Mouse (Mus musculus): ENCODE data around the gene Prok2. TPM values are rescaled to one million over a fixed set of nuclear protein-coding genes. Genes with fewer than 3 reads are reported as not detected.
A peak's percentile ranks its signal among the peaks of the same experiment; 100 is the strongest.

The Prok2 gene
- total RNA-seq, 2 experiments from 2014 or later = not detected

DNA sequence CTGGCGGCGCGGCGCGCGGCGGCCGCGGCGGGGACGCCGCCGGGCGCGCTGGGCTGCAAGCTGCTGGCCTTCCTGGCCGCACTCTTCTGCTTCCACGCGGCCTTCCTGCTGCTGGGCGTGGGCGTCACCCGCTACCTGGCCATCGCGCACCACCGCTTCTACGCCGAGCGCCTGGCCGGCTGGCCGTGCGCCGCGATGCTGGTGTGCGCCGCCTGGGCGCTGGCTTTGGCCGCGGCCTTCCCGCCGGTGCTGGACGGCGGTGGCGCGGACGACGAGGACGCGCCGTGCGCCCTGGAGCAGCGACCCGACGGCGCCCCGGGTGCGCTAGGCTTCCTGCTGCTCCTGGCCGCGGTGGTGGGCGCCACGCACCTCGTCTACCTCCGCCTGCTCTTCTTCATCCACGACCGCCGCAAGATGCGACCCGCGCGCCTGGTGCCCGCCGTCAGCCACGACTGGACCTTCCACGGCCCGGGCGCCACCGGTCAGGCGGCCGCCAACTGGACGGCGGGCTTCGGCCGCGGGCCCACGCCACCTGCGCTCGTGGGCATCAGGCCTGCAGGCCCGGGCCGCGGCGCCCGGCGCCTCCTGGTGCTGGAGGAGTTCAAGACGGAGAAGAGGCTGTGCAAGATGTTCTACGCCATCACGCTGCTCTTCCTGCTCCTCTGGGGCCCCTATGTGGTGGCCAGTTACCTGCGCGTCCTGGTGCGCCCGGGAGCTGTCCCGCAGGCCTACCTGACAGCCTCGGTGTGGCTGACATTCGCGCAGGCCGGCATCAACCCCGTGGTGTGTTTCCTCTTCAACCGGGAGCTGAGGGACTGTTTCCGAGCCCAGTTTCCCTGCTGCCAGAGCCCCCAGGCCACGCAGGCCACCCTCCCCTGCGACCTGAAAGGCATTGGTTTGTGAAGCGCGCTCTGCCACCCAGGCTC, 33.0 kb downstream of the Prok2 start:
- DNase-seq = no peak

DNA sequence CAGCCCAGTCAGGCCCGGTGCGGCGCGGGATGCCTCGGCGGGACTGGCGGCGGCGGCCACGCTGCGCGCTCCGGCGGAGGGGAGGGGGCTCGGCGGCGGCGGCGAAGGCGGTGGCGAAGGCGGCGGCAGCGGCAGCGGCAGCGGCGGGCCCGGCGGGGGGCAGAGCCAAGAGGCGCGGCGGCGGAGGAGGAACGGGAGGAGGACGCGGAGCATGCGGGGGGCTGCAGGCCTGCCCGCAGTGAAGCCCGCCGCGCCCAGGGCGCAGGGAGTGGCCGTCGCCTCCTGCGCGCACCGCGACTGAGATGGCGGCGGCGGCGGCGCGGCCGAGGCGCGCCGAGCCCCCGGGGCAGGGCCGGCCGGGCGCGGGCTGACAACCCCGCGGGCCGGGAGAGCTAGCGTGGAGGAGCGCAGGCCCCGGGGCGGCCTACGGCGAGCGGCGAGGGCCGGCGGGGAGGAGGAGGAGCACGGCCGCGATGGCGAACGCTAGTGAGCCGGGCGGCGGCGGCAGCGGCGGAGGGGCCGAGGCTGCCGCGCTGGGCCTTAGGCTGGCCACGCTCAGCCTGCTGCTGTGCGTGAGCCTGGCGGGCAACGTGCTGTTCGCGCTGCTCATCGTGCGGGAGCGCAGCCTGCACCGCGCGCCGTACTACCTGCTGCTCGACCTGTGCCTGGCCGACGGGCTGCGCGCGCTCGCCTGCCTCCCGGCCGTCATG, 33.8 kb downstream of the Prok2 start, which contains the start of gene Gpr27:
Gene Gpr27, plus strand, starts transcription at position 474 of the 710 bp plus-strand sequence.
- peak; percentile 38 for DNase-seq

DNA sequence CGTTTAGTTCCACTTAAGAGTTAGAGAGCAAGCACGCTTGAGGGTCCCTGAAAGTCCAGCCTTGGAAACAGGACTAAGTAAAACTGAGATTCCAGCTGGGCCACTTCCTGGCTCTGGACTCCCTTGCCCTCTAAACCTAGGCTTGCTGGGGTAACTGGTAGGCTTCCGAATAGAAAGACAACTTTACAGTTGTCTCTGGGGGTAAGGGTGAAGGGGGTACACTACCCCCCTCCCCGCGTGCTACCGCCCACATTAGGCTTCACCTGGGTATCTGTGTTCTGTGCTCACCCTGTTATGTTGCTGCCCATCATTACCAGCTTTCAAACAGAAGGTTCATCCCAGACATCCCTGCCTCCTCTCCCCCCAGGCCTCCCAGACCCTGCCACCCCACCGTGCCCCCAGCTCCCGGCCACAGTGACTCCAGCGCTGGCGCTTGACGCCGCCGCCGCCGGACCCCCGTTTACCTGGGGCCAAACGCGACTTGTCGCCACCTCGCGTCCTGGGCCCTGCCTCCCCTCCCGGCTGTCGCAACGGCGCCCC, 34.5 kb downstream of the Prok2 start:
- no peak for DNase-seq

DNA sequence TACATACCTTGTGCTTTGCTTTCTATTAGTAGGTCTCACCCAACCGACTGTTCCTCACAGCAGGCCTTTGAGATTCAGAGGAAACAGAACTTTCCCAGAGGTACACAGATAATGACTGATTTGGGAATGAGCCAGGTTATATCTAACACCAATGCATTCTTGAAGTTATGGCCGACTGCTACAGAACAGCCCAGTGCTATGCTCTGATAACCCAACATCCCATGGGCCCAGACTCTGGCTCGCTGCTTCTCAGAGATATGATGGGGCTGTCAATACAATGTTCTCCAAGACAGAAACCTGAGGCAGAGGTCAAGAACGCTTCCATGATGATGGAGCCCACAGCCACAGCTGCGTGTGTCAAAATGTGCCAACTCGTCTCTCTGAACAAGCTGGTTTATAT, 37.7 kb downstream of the Prok2 start:
- DNase-seq = no peak

DNA sequence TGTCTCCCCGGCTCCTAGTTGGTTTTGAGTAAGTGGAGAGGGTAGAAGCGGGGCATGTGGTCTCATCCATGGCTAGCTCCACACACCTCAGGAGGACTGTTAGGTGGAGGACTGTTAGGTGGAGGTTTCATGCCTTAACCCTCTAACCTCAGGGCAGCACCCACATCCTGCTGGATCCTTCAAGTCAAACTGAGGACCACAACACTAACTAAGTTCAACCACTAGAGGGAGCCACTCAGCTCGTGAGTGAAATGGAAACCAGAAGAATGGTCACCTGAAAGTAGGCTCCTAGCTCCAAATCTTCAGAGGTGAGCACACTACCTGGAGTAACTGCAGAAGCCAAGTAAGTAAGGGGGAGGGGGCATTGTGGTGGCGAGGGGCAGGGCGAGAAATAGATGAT, 41.3 kb downstream of the Prok2 start:
- no peak for DNase-seq

DNA sequence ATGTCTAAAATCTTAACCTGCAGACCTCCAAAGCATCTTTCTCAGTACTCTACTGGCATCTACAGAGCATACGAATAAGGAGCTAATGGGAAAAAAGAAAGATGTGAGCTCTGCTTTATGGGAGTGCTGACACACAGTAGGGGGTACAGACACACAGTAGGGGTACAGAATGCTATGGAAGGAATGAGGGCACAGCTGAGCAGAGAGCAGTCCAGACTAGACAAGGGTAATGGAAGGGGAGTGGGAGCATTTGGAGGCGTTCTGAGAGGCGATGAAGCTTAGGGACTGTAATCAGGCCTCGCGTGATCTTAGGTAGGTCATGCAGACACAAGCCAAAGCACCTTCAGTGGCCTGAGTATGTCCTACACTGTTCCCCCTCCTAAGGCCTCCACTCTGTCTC, 42.2 kb downstream of the Prok2 start:
- DNase-seq = no peak

DNA sequence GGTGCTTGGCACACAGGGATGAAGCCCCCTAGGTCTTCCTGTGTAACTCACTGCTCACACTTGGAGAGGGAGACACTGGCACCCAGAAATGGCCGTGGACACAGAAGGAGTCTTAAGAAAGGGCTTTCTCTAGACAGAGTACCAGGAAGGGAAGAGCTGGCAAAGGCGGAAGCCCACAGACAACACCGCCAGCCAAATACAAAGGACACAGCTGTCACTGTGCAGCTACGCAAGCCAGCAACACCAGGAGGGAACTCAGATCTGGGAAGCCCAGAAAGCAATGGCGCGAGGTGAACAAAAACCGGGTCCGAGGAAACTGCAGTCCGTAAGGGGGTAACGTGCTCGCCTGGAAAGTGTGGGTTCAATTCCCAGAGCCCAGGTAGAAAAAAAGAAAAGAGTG, 48.1 kb downstream of the Prok2 start:
- DNase-seq = no peak

DNA sequence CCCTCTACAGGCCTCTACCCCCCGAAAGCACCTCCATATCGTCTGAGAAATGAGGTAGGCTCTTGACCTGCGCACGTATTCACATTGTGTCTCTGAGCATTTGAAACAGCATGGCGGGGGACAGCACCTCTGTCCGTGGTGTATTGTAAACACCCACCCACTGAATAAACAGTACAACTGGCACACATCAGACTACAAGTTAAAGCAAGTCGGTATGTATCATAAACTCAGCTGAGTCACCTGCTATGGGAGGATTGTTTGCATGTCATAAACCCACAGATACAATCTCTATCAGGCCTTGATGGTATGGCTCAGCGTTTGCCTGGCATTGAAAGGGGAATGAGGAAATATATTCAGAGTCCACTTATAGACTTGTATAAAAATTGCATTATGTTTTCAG, 48.9 kb downstream of the Prok2 start:
- no peak for DNase-seq

GRCm38 (mm10) chr6:99674482-99674881, 51.7 kb downstream of the Prok2 start:
- DNase-seq = no peak

GRCm38 (mm10) chr6:99671768-99672167, 54.4 kb downstream of the Prok2 start:
- no peak for DNase-seq

DNA sequence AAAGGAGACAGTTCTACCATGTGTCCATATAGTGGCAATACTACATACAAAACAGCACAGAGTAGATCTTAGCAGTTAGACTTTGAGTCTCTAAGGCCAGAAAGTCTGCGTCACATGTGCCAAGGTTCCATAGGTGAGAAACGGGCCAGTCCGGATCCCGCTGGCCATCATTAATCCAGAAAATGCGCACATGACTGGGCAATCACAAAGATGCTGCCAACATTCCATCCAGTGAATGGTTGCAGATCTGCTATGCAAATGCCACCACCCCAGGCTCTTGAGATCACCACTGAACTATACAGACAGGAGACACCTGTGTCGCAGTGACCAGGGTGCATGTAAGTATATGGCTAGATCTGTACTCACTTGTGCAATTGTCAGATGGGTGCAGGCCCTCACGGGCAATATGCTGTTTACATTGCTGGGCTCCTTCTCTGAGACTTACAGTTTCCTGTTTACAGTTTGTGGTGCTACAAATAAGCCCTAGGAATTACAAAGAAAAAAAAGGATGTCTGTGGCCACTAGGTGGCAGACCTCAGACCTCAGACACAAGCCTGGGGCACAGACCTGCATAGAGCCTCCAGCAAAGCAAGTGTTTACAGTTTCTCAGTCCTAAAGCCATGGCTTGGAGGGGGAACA, 55.6 kb downstream of the Prok2 start:
- peak; percentile 58 for DNase-seq

- no peak for DNase-seq
Observed at GRCm38 (mm10) chr6:99669481-99670325, 56.5 kb downstream of the Prok2 start.

DNA sequence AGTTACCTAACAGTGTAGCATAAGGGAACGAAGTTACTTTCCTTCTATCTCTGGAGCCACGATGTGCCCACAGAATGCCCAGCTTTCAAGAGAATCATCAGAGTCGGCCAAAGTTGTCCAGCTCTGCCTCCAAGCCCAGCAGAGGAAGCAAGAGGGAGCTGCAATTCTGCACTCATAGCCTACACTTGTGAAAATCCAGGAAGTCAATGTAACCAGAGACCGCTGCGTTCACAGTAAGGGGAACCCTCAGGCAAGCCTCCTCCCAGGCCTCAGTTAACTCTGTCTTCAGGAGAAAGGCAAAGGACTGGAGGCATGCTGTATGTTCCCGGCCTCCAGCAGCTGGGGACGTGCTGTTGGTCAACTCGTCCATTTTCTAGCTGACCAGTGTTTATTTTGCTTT, 58.9 kb downstream of the Prok2 start:
- no peak for DNase-seq

- peak; percentile 81 for DNase-seq
Observed at GRCm38 (mm10) chr6:99666318-99667171, 59.6 kb downstream of the Prok2 start, which contains the start of the genes Eif4e3 and Gm20696. Gene Eif4e3 (minus strand): TSS chr6:99666771. Gene Gm20696 (minus strand): TSS chr6:99666797.

GRCm38 (mm10) chr6:99665457-99666317, 60.5 kb downstream of the Prok2 start:
- no peak for DNase-seq

DNA sequence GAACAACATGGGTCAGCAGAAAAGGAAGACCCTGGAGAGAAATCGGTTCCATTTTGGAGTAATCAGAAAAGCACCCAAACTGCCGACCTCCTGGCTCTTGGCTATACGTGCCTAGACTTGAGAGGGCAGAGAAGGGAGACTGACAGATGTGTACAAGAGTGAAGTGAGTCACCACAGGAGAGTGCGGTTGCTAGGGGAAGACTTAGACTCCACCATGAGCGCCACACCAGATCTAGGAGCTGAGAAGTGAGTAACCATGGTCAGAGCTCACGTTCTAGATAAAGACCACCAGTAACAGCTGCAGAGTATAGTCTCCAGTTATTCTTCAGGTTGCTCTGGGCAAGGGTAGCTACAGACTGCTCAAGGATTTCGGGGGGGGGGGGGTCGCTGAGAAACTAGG, 63.0 kb downstream of the Prok2 start:
- no peak for DNase-seq

Data from adrenal gland, postnatal 10 days (tissue).